In the genomic region with DNA sequence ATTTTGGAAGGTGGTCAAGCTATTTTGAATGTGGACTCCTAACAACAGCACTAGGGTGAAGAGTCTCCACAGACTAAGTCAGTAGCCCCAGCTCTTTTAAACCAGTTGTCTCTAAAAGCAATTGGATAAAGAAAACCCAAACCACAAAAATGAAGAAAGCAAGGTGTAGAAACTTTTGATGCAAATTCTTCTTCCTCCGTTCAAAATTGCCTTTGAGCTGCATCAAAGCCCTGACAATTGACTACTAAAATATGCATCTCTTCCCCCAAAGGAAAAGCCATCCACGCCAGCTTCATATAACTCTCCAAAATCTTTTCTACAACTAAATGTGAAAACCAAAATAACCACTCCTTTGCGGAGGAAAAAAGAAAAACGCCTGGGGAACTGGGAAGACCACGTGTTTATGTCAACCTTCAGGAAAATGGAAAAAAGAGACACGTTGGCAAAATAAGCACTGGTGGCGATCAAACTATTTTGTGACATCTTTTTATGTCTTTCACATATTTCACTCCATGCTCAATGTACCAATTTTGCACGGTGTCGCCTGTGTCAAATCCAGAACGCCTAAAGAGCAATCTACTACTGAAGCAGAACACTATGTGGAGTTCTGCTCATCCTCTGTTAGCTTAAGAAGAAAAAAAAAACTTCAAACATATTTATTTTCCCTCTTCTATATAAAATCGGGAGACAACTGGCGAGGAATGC, we compare ENCODE assay signal across 8 mouse cellular contexts. TPM values are rescaled to one million over a fixed set of nuclear protein-coding genes. Genes with fewer than 3 reads are reported as not detected.
DNase-seq lines count a peak whose midpoint lies in the region; ATAC-seq and TF ChIP-seq lines count a peak whose summit lies in the region.

No protein-coding gene starts in this region.

- peaks cover 22% of the 10 kb centered on the region for H3K4me1 ChIP-seq in embryonic fibroblast, embryonic 13.5 days (ENCODE audit: control insufficient read depth, insufficient read depth, low read length)
- H3K4me1 ChIP-seq in intestine, postnatal 0 days (replicated peaks; ENCODE audit: control insufficient read depth, insufficient read depth, low read length) = no peaks in the 10 kb centered on the region
- peaks cover 31% of the 10 kb centered on the region for H3K4me1 ChIP-seq in neural tube, embryonic 15.5 days

- 34% methylated on average over 12 of the region's 12 CpGs for WGBS in intestine, postnatal 0 days
- 3% methylated on average over 12 of the region's 12 CpGs for WGBS in neural tube, embryonic 15.5 days

- no peak overlapping the region for H3K9ac ChIP-seq in intestine, postnatal 0 days (ENCODE audit: low read depth, low read length)
- peak overlapping the region; percentile 97 for H3K9ac ChIP-seq in neural tube, embryonic 15.5 days (replicated peaks)

- H3K27ac ChIP-seq in embryonic fibroblast, embryonic 13.5 days (ENCODE audit: insufficient read depth, low read length) = peak overlapping the region; percentile 76
- no peak overlapping the region for H3K27ac ChIP-seq in intestine, postnatal 0 days (ENCODE audit: low read depth, low read length)
- H3K27ac ChIP-seq in neural tube, embryonic 15.5 days (replicated peaks) = peak overlapping the region; percentile 95

- peak overlapping the region; percentile 80 for H3K4me3 ChIP-seq in embryonic fibroblast, embryonic 13.5 days (ENCODE audit: insufficient read depth, low read length)
- peak overlapping the region; percentile 61 for H3K4me3 ChIP-seq in intestine, postnatal 0 days (ENCODE audit: low read depth, low read length)
- peak overlapping the region; percentile 94 for H3K4me3 ChIP-seq in neural tube, embryonic 15.5 days (replicated peaks)

- H3K36me3 ChIP-seq in intestine, postnatal 0 days (ENCODE audit: control insufficient read depth, insufficient read depth) = no peaks in the 10 kb centered on the region
- H3K36me3 ChIP-seq in neural tube, embryonic 15.5 days = no peaks in the 10 kb centered on the region

- TF ChIP-seq POLR2A in embryonic fibroblast, embryonic 13.5 days (IDR thresholded peaks at IDR 0.05; ENCODE audit: low read depth, low read length) = no peak

- ATAC-seq in intestine, postnatal 0 days = no peak
- no peak for ATAC-seq in neural tube, embryonic 15.5 days (ENCODE audit: low FRiP score)

- H3K27me3 ChIP-seq in intestine, postnatal 0 days (replicated peaks; ENCODE audit: control insufficient read depth, insufficient read depth, low read length) = 0 out of 2 replicates have a peak, but pooled peaks cover 4% of the 10 kb centered on the region
- no peaks in the 10 kb centered on the region for H3K27me3 ChIP-seq in neural tube, embryonic 15.5 days (replicated peaks)

- peak; percentile 21 for DNase-seq in retina, postnatal 1 day
- no peak for DNase-seq in retina, embryonic 14.5 days (ENCODE audit: low spot score)
- no peak for DNase-seq in urinary bladder, postnatal 4 days (ENCODE audit: low spot score in 2 of 2)
- no peak for DNase-seq in cerebellum, postnatal 36 days
- no peak for DNase-seq in cerebellum, postnatal 4 days (ENCODE audit: low spot score in 2 of 2)

- no peak for TF ChIP-seq CTCF in embryonic fibroblast, embryonic 13.5 days (IDR thresholded peaks at IDR 0.05; ENCODE audit: borderline replicate concordance, insufficient read depth, low read length)
- TF ChIP-seq CTCF in intestine, postnatal 0 days (IDR thresholded peaks at IDR 0.05; ENCODE audit: low read depth) = no peak

- no peaks in the 10 kb centered on the region for H3K9me3 ChIP-seq in intestine, postnatal 0 days (ENCODE audit: control insufficient read depth)
- no peaks in the 10 kb centered on the region for H3K9me3 ChIP-seq in neural tube, embryonic 15.5 days (replicated peaks)

- peak overlapping the region; percentile 85 for H3K4me2 ChIP-seq in intestine, postnatal 0 days (replicated peaks; ENCODE audit: low read depth)
- H3K4me2 ChIP-seq in neural tube, embryonic 15.5 days = peak overlapping the region; percentile 60

RNA-seq across cellular contexts. Expression of a gene that starts 1.8 kb away (rescaled TPM):
- 44.3 and 54.2 TPM in 2 replicates for polyA plus RNA-seq in embryonic fibroblast, embryonic 13.5 days (2011; ENCODE audit: insufficient read length, low read depth, missing spikeins)
- polyA plus RNA-seq in intestine, postnatal 0 days (2015; fragmentation: Nextera tagmentation; extraction: Ambion mirVana) = 2.2 and 2.9 TPM in 2 replicates
- 30.3 and 39.9 TPM in 2 replicates for polyA plus RNA-seq in neural tube, embryonic 15.5 days (2015; fragmentation: Nextera tagmentation; extraction: Ambion mirVana)
